Mouse (Mus musculus) adipocyte (in vitro differentiated cells): ENCODE data around the gene Lmna.
A peak's percentile ranks its signal among the peaks of the same experiment; 100 is the strongest.

Experiments
- DNase-seq: peaks from one replicate; pipeline ENCODE4 v3.0.0-alpha.2; 2016; ENCODE audit warnings: low spot score

Lmna gene

GRCm38 (mm10) chr3:88446471-88447123 is 63.2 kb downstream of the Lmna start:
- peak; percentile 72 for DNase-seq

GRCm38 (mm10) chr3:88442888-88443287 is 66.9 kb downstream of the Lmna start:
- no peak for DNase-seq

- no peak for DNase-seq
Observed at GRCm38 (mm10) chr3:88442488-88442887, 67.3 kb downstream of the Lmna start.

GRCm38 (mm10) chr3:88440500-88441381 is 69.0 kb downstream of the Lmna start:
- peak; percentile 70 for DNase-seq

GRCm38 (mm10) chr3:88439582-88439981 is 70.2 kb downstream of the Lmna start:
- no peak for DNase-seq

GRCm38 (mm10) chr3:88437454-88437853 is 72.3 kb downstream of the Lmna start:
- no peak for DNase-seq

GRCm38 (mm10) chr3:88436395-88437201 is 73.2 kb downstream of the Lmna start:
- no peak for DNase-seq

- no peak for DNase-seq
Observed at GRCm38 (mm10) chr3:88435515-88435914, 74.2 kb downstream of the Lmna start.
